Mouse (Mus musculus) lung, postnatal 0 days (tissue): ENCODE data around the gene Fam184b. TPM values are rescaled to one million over a fixed set of nuclear protein-coding genes. Genes with fewer than 3 reads are reported as not detected.

ENCODE experiments used
- ATAC-seq: fragments of 200-750 bp; cut with Nextera tagmentation; 2 replicates; pipeline ENCODE4 v1.8.0; 2017; ENCODE audit warnings: moderate library complexity
- DNase-seq: peaks from one replicate; pipeline ENCODE4 v3.0.0-alpha.2; 2016; ENCODE audit warnings: low spot score
- H3K27ac ChIP-seq: fragments of 300-500 bp; sonication (generic); 2 replicates; pipeline ENCODE4 v1.5.1; 2014; ENCODE audit warnings: antibody characterized with exemption, mild to moderate bottlenecking, low read length, mixed read lengths
- H3K27me3 ChIP-seq: fragments of 300-500 bp; sonication (generic); replicated peaks from 2 replicates; pipeline ENCODE4 v1.6.1; 2014; ENCODE audit warnings: low read length, mixed read lengths; ENCODE audit not compliant: insufficient read depth
- H3K36me3 ChIP-seq: fragments of 300-500 bp; sonication (generic); 2 replicates; pipeline ENCODE4 v1.6.1; 2014; ENCODE audit warnings: low read length, mixed read lengths; ENCODE audit not compliant: insufficient read depth
- H3K4me1 ChIP-seq: fragments of 300-500 bp; sonication (generic); 2 replicates; pipeline ENCODE4 v1.6.1; 2014; ENCODE audit warnings: antibody characterized with exemption, low read depth, low read length, mixed read lengths; ENCODE audit not compliant: insufficient read depth
- H3K4me2 ChIP-seq: fragments of 300-500 bp; sonication (generic); replicated peaks from 2 replicates; pipeline ENCODE4 v1.6.1; 2014; ENCODE audit warnings: low read depth, mild to moderate bottlenecking, low read length, moderate library complexity, mixed read lengths
- H3K4me3 ChIP-seq: fragments of 300-500 bp; sonication (generic); 2 replicates; pipeline ENCODE4 v1.5.1; 2014; ENCODE audit warnings: low read depth, low read length
- H3K9ac ChIP-seq: fragments of 300-500 bp; sonication (generic); replicated peaks from 2 replicates; pipeline ENCODE4 v1.6.1; 2014; ENCODE audit warnings: low read depth, mild to moderate bottlenecking
- H3K9me3 ChIP-seq: fragments of 300-500 bp; sonication (generic); 2 replicates; pipeline ENCODE4 v1.6.1; 2016; ENCODE audit warnings: low read length, mixed read lengths
- CTCF ChIP-seq: IDR thresholded peaks from 2 replicates; pipeline ENCODE4 v1.5.1; 2016; ENCODE audit warnings: antibody characterized with exemption, mild to moderate bottlenecking
- EP300 ChIP-seq: IDR thresholded peaks from 2 replicates; pipeline ENCODE4 v1.6.1; 2016; ENCODE audit warnings: antibody characterized with exemption, mild to moderate bottlenecking, control low read depth
- WGBS: fragments of 180-500 bp; shearing (Covaris S2); extraction: QIAGEN DNeasy Blood & Tissue Kit; methylation state at CpG from one replicate; pipeline ENCODE4 v1.1.7; 2014; 5-methylcytosine and 5-hydroxymethylcytosine counted together
- polyA plus RNA-seq: library from polyadenylated mRNA; unstranded; fragments of >200 nt; fragmentation: Nextera tagmentation; extraction: Ambion mirVana; gene quantifications from 2 replicates; pipeline ENCODE4 v1.2.1, GENCODE M21; 2015

The Fam184b gene
- polyA plus RNA-seq, 1 experiment from 2014 or later, result 0.04 TPM

DNA sequence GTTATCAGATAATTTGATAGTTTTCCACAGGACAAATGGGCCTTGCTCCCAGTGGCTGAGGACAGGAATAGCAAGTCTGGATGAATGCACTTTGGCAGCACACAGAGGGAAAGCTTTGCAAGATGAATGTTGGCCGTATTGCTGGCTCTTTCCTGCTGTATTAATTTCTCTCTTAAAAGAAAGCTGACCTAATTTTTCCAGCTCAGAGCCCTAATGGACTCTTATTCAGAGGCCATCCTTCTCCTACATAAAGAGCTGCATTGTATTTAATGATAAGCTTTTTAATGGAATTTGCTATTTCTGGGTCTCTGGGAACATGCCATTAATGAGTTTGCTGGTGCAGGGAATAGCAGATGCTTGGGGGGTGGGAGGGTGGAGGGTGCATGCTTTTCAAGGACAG, 11.6 kb downstream of the Fam184b start:
- H3K27ac ChIP-seq, result no peak overlapping the region
- H3K9me3 ChIP-seq, result no peaks in the 10 kb centered on the region
- no peak overlapping the region for H3K9ac ChIP-seq
- ATAC-seq (no peak), DNase-seq (no peak)
- no peak overlapping the region for H3K4me3 ChIP-seq
- H3K4me2 ChIP-seq, result no peak overlapping the region
- H3K4me1 ChIP-seq, result no peaks in the 10 kb centered on the region
- no peaks in the 10 kb centered on the region for H3K27me3 ChIP-seq
- WGBS, result 52% methylated on average over 1 of the region's 1 CpGs
- no peaks in the 10 kb centered on the region for H3K36me3 ChIP-seq
- TF ChIP-seq CTCF (no peak), EP300 (no peak)

- no peak for TF ChIP-seq CTCF
- no peak for TF ChIP-seq EP300
- H3K27ac ChIP-seq, result no peak overlapping the region
- no peaks in the 10 kb centered on the region for H3K36me3 ChIP-seq
- no peak overlapping the region for H3K4me3 ChIP-seq
- H3K4me2 ChIP-seq, result no peak overlapping the region
- H3K4me1 ChIP-seq, result no peaks in the 10 kb centered on the region
- 53% methylated on average over 3 of the region's 3 CpGs for WGBS
- no peak for DNase-seq
- no peaks in the 10 kb centered on the region for H3K27me3 ChIP-seq
- no peak for ATAC-seq
- H3K9me3 ChIP-seq, result no peaks in the 10 kb centered on the region
- no peak overlapping the region for H3K9ac ChIP-seq
These were observed 17.9 kb downstream of the Fam184b start for GRCm38 (mm10) chr5:45621511-45621910.

- Histone ChIP-seq H3K4me2 (no peak overlapping the region), H3K36me3 (no peaks in the 10 kb centered on the region), H3K27ac (no peak overlapping the region), H3K9me3 (no peaks in the 10 kb centered on the region), H3K4me3 (no peak overlapping the region), H3K9ac (no peak overlapping the region), H3K4me1 (no peaks in the 10 kb centered on the region), H3K27me3 (no peaks in the 10 kb centered on the region)
- 80% methylated on average over 4 of the region's 4 CpGs for WGBS
- TF ChIP-seq EP300, result no peak
- TF ChIP-seq CTCF, result no peak
- ATAC-seq (no peak), DNase-seq (no peak)
These were observed 40.4 kb downstream of the Fam184b start for GRCm38 (mm10) chr5:45599056-45599455.

GRCm38 (mm10) chr5:45595363-45596039, 43.9 kb downstream of the Fam184b start:
- Histone ChIP-seq H3K27ac (no peak overlapping the region), H3K4me3 (no peak overlapping the region), H3K9me3 (no peaks in the 10 kb centered on the region), H3K36me3 (no peaks in the 10 kb centered on the region), H3K27me3 (no peaks in the 10 kb centered on the region), H3K9ac (no peak overlapping the region), H3K4me2 (no peak overlapping the region), H3K4me1 (no peaks in the 10 kb centered on the region)
- TF ChIP-seq CTCF (no peak), EP300 (no peak)
- WGBS, result 69% methylated on average over 3 of the region's 3 CpGs
- no peak for DNase-seq
- ATAC-seq, result no peak

DNA sequence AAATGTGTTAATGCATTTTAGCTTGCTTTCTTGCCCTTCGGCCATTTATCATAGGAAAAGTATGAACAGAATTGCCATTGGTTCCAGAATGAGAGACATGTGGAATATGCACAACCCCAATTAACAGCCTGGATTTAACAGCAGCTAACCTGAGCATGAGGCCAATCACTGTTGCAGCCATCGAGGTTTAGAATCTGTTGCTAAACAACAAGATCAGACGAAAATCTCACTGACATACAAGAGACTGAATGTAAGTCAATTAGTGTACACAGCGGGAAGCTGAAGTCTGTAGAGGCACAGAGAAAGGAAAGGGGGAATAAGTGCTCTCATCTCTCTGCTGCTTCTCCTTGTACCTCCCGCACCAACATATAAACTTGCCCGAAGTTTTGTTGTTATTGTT, 46.1 kb downstream of the Fam184b start:
- DNase-seq, result no peak
- Histone ChIP-seq H3K36me3 (no peaks in the 10 kb centered on the region), H3K27ac (no peak overlapping the region), H3K4me2 (no peak overlapping the region), H3K9me3 (no peaks in the 10 kb centered on the region), H3K4me3 (no peak overlapping the region), H3K9ac (no peak overlapping the region), H3K4me1 (no peaks in the 10 kb centered on the region), H3K27me3 (no peaks in the 10 kb centered on the region)
- ATAC-seq, result no peak
- TF ChIP-seq EP300, result no peak
- TF ChIP-seq CTCF, result no peak
- WGBS, result 83% methylated on average over 6 of the region's 6 CpGs

- no peak for ATAC-seq
- no peak overlapping the region for H3K4me3 ChIP-seq
- H3K9ac ChIP-seq, result no peak overlapping the region
- 0 out of 2 replicates have a peak, but pooled peaks cover 2% of the 10 kb centered on the region for H3K9me3 ChIP-seq
- H3K27me3 ChIP-seq, result no peaks in the 10 kb centered on the region
- H3K4me1 ChIP-seq, result no peaks in the 10 kb centered on the region
- H3K4me2 ChIP-seq, result no peak overlapping the region
- TF ChIP-seq CTCF (no peak), EP300 (no peak)
- H3K27ac ChIP-seq, result no peak overlapping the region
- no peaks in the 10 kb centered on the region for H3K36me3 ChIP-seq
- 75% methylated on average over 4 of the region's 4 CpGs for WGBS
- no peak for DNase-seq
These were observed 49.3 kb downstream of the Fam184b start for GRCm38 (mm10) chr5:45590094-45590493.
